Mouse (Mus musculus) spleen, postnatal 36 days (tissue): ENCODE measurements around the gene Pitpna.
A peak's percentile ranks its signal among the peaks of the same experiment; 100 is the strongest.
"Not testable (repeated sequence)": the region's sequence is repeated elsewhere in the genome, so short reads cannot be mapped to it uniquely, and the experiment has no call there.

ENCODE experiments used
- DNase-seq, 2 experiments: peaks; one replicate each; pipeline ENCODE4 v3.0.0; 2022; ENCODE audit warnings: low spot score in 2 of 2, mixed read lengths in 1 of 2

Gene Pitpna

DNA sequence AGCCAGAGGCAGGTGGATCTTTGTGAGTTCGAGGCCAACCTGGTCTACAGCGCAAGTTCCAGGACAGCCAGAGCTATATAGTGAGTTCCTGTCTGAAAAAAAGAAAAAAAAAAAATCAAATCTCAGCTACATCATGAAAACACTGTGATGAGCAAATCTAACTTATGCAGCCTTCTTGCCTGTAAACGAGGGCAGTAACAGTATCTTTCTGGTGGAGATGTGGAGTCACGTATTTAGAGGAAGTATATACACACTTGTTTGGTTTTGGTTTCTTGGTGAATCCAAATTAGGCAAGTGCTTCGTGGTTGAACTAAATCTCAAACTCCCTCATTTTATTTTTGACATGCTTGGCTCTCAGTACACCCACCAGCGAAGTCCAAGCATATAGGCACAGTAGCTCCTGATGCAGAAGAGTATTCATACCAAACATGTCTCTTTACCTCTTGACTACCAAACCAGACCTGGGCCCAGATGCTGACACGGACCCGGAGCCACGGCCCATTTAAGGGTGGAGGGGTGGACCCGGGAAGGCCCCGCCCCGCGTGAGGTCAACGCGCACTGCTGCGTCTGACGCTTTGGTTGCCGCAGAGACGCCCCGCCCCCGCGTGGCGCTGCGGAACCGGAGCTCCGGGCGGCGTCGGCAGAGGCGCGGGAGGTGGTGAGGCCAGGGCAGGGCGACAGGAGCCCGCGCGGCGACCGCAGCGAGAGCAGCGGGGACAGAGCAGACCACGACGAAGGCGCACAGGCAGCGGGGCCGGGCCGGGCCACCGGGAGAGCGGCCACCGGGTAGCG lies at the start of gene Pitpna:
TSS of gene Pitpna (plus strand) at position 605 of the 792 bp plus-strand sequence.
- peak; percentile 96 for DNase-seq

DNA sequence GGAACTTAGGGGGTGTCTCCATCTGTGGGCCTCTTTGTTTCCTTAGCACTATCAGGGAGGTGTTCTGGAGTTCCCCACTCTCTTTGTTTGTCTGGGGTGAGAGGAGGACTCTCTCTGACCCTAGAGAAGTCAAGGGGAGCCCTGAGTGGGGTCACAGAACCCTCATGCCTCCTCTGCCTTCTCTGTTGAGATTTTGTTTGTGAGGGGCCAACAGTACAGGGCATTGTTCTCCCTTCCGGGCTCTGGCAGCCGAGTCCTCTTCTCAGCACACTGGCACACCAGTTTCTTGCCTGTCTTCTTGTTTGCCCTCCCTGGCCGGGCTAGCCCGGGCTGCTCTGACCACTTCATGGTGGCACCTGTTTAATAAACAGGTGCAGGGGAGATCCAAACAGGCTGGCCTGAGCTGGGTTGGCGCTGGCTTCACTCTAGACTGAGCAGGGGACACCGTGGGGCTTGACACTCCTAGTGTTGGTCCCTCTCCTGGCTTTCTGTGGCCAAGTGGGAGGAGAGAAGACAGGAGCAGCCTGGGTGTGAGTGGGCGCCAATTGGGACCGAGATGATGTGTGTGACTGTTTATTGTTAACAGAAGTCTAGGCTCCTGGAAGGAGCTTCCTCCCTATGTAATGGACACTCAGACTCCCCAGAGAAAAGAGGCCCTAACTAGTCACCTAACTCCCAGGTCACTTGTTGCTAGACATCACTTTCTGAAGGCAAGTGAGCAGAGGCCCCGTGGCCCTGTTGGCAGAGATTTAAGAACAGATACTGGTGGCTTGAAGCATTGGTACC lies 49.5 kb upstream of the Pitpna start:
- DNase-seq = no peak

DNA sequence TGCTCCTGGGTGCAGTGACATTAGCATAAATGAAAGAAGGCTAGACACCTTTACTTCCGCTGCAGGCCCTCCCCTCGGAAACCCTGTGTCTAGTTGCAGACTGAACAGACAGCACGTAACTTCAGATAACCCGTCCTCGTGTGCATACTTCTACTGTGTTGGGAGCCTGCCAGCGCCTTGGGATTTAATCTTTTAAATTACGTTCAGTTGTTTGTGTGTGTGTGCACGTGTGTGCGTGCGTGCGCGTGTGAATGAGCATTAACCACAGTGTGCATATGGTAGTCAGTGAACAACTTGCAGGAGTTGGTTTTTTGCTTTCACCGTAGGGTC lies 49.0 kb upstream of the Pitpna start:
- DNase-seq = no peak

DNA sequence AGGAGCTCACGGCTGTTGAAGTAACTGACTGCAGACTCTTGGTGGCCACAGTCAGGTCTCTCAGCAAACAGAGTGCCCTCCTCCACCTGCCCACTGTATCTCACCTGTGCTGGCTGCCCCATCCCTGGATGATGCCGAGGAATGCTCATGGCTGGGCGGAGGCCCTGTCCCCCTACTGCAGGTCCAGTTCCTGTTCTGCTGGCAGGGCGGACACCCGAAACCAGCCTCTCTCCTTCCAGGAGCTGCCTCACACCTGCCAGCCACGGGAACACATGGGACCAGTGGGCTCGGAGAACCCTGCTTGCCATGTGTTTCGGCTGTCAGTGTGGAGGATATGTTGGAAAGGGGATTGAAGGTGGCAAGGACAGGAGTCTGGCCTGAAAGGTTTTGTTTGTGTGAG lies 47.7 kb upstream of the Pitpna start:
- DNase-seq = no peak

DNA sequence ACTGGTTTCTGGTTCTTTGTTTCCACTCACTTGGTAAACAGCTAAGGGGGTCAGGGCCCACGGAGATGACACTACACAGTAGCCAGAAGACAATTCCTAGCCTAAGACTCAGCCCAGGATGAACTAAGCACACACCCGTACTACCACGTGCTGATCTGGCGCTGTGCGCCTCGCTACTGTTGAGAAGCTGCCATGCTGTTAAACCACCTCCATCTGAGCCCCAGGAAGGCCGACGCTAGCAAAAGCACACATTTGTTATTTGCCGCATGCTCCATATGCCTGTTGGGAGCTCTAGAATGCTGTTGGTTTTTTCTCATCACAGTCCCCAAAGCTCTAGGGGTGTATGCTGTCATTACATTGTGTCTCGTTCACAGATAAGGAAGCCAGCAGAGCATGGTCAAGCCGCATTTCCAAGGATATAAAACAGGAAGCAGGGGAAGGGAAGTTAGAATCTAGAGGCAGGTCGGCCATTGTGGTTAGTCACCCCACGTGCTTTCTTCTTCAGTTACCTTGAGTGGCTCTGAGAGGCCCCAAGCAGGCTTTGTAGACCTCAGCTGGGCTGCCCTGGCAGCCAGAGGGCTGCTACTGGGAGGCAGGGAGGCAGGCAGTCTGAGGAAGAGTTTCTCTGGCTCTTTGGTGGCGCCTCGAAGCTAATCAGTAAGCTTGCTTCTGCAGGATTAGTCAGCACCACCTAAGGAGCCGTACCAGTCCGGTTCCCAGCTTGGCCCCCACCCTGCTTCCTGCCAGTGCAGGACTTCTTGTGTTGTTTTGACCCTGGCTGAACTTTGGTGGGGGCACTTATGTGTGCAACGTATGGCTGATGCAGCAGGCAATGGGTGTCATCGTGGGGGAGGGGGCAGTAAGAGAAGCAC lies 47.0 kb upstream of the Pitpna start:
- DNase-seq = no peak

DNA sequence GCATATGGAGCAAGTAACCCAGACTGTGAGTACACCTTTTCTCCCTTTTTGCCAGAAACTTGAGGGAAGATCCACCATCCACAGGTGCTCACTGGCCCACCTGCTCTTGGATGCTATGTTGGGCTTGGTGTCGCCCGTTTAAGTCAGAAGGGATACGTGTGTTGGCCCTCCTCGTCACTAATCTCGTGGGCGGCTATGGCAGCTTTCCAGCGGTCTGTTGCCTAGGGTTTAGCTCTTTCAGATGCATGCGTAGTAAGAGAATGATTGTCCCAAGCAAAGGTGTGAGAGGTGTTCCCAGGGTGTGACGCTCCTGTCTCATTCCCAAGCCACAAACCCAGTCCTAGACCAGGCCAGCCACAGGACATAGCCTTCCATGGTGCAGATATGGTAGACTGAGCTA lies 43.2 kb upstream of the Pitpna start:
- DNase-seq = no peak

DNA sequence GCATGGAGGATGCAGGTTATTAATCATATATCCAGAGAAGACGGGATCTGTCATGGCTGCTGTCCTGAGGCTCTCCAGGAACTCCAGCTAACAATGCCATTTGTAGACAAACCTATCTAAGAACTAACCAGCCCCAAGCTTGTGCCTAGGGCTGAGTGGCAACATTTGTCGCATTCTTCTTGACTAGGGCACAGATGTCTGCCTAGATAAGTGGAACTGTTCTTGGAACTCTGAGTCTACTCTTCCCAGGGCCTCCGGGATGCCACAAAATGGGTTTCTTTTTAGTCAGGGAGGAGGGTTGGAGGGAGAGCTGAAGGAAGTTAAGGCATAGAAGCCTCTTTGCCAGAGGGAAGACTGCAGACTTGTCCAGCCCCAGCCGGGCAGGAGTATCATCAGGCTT lies 41.8 kb upstream of the Pitpna start:
- DNase-seq = no peak

DNA sequence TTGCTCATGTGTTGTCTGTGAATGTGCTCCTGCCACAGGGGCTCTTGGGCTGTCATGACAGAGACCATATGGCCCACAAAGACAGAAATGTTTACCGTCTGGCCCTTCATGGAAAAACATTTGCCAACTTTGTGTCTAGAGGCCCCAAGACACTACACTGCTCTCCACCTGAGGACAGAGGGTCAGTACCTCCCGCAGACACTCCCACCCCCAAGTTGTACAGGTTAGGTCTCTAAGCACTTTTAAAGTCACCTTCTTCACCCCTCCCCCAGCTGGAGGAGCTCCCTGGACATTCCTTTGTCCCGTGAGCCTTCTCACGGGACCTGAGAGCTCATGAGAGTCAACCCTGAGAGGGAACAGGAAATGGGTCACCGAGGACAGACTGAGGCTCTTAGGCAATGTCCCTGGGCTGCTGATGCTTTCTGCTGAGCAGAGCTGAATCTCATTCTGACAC lies 38.2 kb upstream of the Pitpna start:
- no peak for DNase-seq

DNA sequence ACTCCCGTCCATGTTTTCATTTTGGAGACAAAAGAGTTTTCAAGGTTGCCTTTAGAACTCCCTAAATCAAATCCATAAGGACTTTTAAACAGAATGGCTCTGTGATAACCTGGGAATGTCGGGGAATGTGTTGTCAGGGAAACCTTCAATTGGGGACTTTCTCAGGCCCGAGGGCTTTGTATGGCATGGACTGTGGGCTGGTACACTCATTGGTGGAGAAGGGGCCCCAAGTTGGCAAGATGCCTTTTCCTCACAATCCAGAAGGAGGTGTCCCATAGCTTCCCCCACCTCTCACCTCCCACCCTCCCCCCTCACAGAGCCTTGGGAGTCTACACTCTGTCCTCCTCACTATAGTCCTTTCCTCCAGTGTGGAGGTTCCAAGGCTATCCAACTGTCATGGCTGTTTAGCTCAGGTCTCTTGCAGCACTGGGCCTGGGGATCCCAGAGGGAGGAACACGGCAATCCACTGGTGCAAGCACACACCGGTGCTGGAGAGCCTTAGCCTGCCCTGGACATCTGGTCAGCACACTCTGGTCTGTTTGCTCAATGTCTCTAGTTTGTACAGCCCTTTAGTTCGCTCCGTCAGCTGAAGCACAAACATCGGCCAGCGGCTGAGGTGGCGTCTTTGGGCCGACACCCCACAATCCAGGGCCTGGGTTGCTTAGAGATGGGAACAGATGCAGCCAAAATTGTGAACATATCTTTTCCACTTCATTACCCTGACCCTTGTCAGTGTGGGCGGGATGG lies 37.5 kb upstream of the Pitpna start:
- DNase-seq = no peak

DNA sequence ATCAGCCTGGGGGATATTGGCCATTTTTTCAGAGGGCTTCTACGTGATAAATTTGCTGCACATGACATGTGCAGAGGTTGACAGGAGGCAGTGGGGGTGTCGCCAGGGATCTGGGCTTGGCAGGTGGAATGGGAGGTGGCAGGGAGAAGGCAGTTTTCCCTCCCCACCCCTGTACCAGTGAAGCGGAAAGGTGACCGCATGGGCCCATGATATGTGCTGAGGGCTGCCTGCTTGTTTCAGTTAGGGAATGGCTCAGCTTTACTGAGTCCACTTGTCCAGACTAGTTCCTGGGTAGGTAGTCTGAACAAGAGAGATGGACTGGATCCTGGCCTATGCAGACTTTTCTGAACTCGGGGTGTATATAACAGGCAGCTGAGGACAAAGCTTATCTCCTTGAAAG lies 36.6 kb upstream of the Pitpna start:
- DNase-seq = no peak

DNA sequence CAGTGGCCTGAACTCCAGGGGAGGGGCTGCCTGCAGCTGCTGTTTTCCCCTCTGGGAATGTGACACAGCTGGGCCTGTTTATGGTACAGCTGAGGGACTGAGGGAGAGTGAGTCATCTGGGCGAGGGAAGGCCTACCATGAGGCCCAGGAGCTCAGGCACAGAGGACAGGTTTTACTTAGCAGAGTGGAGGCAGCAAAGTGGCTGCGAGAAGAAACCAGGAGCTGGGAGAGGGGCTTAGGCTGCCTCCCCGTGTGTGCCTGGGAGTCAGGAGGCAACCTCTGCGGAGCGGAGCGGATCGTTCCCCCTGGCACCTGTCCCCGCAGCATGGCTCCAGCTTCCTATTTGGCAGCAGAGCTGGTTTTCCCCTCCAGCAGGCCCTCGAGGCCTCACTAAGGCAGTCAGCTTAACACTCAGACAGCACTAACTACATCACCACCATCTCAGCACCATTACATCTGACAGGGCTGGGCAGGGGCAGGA lies 35.9 kb upstream of the Pitpna start:
- no peak for DNase-seq

DNA sequence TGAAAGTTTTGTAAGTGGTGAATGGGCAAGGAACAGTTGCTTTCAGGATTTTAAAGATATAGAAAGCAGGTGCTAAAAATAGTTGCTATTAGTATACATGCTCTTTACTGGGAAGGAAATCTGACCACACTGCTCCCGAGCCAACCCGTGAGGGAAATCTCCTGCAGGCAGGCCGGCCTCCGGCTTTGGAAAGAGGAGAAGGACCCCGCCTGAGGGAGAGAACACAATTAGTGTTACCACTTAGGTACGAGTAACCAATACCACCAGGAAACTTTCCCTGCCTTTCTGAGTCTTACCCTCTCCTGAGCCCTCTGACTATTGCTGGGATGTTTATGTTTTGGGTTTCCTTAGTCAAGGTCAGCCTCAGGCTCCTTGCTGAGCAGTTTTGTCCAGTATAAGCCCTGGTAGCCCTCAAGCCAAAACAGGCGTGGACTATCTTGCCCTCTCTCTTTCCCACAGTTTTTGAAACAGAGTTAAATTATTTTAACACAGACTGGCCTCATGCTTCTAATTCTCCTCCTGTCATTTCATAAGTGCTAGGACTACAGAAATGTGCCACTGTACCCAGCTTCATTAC lies 34.9 kb upstream of the Pitpna start:
- DNase-seq = no peak

DNA sequence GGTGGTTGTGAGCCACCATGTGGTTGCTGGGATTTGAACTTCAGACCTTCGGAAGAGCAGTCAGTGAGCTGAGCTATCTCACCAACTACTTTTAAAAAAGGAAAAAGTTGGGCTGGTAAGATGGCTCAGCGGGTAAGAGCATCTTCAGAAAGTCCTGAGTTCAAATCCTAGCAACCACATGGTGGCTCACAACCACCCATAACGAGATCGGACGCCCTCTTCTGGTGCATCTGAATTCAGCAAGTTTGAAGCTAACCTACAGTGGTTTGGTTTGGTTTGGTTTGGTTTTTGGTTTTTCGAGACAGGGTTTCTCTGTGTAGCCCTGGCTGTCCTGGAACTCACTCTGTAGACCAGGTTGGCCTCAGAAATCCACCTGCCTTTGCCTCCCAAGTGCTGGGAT lies 31.9 kb upstream of the Pitpna start:
- not testable (repeated sequence) for DNase-seq

DNA sequence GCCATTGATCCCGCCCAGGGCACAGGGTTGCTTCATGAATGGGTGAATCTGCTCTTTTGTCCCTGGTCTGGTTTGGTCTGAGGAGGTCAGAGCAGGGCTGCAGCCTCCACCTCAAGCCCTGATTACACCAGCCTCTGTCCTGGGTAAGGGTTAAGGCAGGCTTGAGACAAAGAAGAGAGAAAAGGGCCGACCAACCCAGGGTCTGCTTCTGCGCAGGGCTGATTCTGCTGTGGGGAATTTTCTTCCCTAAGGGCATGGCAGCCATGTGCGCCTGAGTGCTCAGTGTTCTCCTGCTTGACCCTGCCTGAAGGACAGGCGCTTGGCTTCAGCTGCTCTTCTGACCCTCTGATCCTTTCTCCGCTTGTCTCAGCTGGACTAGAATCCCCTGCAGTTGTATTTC lies 30.8 kb upstream of the Pitpna start:
- DNase-seq = no peak

DNA sequence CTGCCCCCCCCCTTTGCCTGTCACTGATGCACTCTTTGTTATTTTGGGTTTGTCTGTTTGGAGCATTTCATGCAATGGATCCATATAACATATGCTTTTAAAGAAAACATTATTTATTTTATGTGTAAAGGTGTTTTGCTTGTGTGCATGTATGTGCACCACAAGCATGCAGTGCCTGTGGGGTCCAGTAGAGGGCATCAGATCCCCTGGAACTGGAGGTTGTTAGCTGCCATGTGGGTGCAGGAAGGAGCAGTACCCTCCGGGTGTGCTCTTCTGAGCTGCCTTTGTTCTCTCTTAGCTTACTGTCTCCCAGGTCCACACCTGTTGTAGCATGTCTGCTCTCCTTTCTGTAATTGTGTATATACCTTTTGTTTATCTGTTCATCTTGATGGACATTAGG lies 29.8 kb upstream of the Pitpna start:
- no peak for DNase-seq

DNA sequence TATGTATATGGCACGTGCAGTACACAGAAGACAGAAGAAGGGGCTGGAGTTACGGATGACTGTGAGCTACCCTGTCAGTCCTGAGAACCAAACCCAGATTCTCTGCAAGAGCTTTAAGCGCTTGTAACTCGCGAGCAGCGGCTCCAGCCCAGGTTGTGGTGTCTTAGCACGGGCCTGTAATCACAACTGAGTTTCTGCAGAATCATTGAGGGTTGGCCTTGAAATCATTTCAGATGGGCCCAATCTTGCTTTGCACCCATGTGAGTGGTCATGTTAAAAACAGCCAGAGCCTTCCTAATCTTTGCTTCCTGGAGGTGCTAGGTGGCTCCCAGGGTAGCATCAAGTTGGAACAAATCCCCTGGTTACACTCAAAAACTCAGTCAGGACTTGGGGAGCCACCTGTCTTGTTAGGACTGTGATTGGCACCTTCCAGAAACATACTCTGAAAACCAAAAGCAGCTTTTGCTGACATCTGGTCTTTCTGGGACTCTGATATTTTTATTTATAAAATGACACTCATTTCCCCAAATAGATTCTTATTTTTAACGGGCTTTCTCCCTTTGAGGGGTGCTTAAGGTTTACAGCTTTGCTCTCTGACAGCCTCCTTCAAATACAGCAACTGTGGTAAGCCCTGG lies 27.9 kb upstream of the Pitpna start:
- no peak for DNase-seq

DNA sequence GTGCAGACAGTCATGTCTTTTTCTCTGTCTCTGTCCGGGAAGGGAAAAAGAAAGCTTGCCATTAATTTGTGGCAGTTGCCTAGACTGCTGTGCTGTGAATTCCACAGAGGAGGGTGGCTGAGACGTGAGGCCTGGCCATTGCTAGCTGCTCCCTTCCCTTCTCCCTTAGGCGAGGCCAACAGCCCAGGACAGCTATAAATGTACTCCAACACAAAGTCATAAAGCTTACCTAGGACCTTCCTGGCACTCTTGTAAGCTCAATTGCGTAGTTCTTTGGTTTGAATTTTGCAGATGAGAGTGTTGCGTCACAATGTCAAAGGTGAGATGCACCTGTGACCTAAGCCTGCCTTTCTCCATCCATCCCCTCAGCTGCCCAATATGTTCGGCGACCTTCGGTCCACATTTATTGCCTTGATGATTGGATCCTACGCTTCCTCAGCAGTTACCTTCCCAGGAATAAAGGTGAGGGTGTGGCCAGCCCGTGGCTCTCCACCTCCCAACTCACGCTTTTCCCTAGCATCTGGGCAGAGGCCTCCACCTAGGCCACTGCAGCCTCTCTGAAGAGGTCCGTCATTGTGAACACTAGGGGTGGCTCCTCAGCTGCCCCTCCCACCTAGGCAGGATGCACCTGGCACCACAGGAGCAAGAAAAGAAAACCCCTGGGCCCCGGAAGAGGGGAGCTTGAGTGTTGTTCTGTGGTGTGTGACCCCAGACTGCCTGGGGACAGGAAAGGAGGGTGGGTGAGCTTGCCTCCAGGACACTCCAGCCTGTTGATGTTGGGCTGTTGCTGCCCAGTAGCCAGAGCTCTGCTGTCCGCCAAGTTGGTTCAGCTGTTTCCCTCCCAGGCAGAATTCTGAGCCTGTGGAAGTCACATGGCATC lies 27.1 kb upstream of the Pitpna start:
- peak; percentile 83 to 87 for DNase-seq

DNA sequence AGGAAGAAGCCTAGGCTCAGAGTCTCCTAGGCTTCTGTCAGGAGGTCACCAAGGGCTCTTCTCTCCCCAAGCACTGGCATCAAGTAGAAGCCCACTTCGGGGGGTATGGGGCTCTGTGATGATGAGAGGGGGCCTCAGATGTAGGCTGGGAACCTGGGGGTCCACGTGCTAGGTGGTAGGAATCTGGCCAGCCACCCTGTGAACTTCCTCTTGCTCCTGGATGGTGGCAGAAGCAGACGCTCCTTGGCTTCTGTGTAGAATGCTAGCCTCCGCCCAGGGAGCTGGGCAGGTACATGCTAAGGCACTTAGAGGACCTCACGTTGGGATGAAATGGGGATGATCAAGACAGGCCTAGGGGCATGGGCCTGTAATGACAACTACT lies 26.5 kb upstream of the Pitpna start:
- no peak for DNase-seq

DNA sequence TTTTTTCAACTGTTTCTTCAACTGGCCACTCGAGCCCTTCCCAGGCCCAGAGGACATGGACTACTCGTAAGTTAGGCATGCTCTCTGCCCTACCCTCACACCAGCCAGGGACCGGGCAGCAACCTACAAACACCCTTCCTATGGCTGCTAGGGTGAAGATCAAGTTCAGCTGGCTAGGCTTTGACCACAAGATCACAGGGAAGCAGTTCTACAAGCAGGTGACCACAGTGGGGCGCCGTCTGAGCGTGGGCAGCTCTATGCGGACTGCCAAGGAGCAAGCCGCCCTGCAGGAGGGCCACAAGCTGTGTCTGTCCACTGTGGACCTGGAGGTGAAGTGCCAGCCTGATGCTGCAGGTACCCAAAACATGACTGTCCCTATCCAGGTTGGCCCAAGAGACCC lies 25.1 kb upstream of the Pitpna start:
- DNase-seq = no peak
